Mouse (Mus musculus) neutrophil, adult 5-6 weeks (primary cell): ENCODE measurements around the gene Cacna1e. TPM values are rescaled to one million over a fixed set of nuclear protein-coding genes. Genes with fewer than 3 reads are reported as not detected.

Experiments
- ATAC-seq: fragments of 151-379, 151-347 bp; 2 replicates; pipeline ENCODE4 v1.8.0; 2017; ENCODE audit warnings: mild to moderate bottlenecking, moderate TSS enrichment; ENCODE audit not compliant: insufficient number of reproducible peaks, poor library complexity, low FRiP score, severe bottlenecking; ENCODE audit errors: extremely low read depth
- total RNA-seq: library from RNA; stranded (forward); fragments of 200-1000 nt; gene quantifications from 2 replicates; pipeline ENCODE4 v1.2.3, GENCODE M21; 2017

The Cacna1e gene
- total RNA-seq, 1 experiment from 2014 or later: 24.9 TPM

DNA sequence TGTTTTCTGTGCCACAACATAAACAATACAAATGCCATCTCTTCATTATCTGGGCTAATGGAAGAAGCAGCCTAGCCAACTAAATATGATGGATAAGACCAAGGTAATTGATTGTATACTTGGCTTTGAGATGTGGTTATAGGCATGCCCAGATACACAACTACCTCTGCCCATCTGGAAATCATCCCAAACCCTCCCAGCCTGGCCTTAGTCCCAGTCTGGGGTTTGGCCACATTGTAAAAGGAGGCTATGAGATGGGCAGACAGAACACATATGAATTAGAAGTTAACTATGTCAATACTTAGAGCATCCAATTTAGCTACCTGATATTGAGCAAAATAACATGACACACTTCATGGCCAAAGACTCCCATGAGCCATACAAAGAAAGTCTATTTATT is 220.6 kb downstream of the Cacna1e start:
- ATAC-seq: no peak

DNA sequence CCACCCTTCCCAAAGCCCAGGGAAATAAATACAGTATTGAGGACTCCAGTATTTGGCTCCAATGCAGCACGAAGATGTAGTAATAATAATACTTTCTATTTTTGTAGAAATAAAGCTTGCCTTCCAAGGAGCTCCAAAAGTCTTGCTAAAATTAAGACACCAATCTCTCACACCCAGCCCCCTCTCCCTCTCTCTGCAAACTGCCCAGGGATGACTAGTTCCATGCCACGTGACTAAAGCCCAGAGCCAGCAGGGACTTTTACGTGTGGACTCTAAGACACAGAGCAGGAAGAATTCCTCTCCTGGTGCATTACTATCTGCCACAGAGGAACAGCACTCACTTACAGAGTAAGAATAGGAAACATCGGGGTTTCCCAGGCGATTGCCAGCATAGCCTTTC is 222.3 kb downstream of the Cacna1e start:
- ATAC-seq: no peak

DNA sequence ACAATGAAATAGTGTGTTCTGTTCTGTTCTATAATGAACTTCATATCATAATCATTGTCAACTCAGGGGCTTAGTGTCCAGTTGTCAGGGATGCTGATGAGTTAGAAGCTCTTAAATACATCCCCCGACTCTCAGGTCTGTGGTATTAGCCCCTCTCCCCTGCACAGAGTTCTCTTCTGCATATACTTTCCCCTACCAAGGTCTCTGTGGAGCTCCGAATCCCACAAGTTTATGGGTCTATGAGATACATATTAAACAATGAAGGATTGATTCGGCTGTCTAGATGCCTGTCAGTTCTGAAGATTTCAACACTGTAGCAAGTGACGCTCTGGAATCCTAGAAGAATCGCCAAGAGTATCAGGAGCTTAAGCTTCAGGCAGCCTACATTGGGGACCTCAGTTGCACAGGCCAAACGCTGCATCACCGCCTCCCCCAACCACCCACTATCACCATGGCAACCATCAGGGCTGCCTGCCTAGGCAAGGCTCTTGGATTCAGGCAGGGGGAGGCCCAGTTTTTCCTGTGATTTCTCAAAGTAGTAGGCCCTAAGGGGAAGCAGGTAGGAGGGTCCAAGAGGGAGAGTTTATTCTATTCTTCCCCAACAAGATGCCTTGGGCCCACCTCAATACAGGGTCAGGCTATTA is 223.0 kb downstream of the Cacna1e start:
- ATAC-seq: no peak

DNA sequence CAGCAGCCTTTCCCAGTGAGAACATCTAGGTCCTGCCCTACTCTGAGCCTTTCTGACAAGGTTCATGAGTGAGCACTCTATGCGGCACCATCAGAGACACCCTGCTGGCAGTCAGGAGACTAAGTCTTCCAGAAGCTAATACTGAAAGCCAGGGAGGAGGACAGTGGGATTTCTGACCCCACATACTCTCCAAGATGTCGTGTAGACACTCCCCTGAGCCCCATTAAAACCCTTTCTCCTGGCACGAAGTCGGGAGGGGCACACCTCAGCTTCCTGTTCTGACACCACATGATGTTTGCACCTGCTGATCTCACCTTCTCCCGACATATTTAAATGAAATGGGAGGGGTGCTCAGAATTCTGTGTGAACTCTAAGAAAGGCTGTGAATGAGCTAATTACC is 226.9 kb downstream of the Cacna1e start:
- ATAC-seq: no peak

DNA sequence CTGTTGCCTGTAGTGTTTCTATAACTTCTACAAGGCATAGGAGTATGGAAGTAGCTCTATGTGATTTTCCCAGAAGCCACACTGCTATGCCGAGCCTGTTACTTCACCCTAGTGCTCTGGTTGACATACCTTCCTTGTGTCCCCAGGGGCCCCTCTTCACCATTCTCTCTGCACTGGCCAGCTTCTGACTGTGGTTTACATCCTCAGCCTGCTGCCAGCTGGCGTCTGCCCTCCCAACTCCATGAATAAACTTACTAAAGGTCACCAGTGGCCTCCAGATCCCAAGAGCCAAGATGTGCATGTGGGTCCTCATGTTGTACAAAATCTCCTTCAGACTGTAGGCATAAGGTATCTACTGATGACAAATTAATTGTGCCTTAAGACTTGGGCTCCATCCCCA is 230.3 kb downstream of the Cacna1e start:
- ATAC-seq: no peak

DNA sequence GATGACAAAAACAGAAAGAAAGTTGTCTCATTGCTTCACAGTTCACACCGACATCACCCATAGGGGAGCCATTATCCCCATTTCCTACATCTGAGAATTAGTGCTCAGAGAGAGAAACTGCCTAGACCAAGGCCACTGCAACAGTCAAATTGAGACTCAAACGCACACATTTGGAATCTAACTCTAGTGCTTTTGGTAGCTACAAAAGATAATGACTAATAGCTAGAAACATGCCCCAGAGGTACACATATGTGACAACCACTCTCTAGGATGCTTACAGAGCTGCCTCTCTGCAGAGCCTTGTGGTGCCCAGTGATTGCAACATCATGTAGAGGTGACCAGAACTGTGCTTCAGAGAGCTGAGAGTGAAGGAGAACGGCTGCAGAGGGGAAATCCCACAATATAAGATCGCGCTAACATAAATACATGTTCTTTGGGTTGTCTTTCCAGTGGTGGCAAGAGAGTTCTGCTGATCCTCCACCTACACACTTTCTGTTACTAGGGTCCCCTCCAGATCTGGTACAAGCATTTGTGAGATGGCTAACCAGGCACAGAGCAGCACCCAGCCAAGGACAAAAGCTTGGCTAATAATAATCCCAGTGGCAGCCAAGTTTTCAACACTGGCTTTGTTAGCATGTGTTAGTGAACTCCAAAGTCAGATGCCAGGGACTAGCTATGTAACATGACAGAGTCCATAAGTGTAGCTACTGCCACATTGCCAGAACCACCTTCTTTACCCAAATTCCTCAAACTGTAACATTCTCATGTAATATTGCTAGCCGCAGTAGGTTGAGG is 237.9 kb downstream of the Cacna1e start:
- ATAC-seq: no peak

DNA sequence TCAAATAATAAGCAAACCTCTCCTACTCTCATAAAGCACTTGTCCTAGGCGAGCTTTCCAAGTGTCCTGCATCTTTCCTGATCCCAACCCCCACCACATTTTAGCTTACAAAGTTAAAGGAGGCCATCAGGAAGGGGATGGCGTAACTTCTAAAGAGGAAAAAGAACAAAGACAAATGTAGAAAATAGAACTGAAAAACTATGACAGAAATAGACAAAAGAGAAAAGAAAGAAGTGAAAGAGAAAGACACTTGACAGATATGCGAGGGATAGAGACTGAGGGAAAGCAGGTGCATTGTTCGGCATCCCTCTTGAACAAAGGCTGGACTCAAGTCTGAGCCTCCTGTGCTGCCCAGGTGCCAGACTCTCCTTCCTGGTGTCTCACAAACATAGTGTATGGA is 246.5 kb downstream of the Cacna1e start:
- no peak for ATAC-seq

DNA sequence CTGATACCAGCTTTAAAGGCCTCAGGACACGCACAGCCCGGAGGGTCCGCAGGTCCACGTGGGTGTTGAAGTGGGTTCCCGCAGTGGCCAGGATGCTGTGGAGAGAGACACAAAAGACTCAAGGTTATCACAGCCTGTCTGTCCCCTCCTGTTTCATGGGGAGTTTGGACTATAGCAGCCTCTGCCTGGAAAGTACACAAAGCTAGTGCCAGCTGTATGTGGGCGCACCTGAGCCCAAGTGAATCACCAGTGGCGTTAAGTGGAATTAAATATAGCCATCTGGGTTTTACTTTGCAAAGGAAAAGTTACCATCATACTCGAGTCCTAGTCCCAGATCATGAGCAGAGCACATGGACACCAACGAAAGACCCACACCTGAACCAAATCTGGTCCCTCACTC is 248.5 kb downstream of the Cacna1e start:
- no peak for ATAC-seq

DNA sequence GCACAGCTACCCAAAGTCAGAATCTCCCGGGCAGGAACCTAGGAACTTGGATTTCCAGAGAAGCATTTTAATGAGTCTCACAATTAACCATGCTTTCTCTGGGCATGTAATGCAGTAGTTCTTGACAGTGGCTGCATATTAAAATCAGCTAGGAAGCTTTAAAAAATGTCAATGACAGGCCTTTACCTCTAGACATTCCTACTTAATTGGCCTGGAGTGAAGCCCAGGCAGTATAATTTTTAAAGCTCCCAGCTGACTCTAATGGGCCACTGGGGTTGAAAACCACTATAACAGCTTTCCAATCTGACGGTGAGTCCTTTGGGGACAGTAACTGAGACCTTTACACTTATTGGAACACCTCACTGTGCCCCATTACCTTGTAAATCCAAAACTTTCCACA is 251.4 kb downstream of the Cacna1e start:
- ATAC-seq: no peak

DNA sequence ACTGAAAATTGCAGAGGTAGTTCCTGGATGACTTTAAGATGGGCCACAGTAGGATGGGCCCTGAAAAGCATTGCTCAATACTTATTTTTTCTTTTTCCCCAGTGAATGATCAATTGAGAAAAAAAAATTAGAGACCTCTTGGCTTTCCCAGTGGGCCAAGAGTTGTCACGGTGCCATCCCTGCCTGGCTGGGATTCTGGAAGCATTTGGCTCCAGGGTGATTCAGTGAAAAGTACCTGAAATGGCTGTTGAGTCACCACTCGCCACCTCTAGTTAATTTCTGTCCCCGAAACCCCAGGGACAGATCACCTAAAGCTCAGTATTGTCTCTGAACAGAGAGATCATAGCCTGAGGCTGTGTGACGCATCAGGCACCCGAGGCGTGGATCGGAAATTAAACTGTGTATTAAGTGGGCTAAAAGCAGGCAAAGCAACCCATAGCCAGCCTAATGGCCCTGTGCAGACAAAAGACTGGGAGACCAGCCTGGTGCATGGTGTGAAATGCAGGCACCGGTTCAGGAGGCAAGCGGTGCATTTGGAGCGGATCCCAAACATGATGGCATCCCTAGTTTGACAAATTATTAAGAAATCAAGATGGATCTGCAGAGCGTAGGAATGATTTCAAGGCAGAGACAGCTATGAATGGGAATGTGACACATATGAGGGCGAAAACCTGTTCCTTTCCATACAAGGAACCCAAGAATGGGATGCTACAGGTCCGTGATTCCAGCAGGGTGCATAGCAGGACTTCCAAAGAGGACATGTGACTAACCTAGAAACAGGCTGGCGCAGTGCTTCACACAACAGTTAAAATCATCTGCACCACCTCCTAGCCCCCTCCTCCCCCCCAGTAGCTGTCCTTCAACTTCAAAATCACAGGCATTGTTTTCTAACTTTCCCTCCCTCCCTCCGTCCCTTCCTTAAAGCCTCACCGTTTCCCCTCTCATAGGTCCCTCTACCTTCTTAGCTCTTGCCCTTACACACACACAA is 261.3 kb downstream of the Cacna1e start:
- no peak for ATAC-seq

DNA sequence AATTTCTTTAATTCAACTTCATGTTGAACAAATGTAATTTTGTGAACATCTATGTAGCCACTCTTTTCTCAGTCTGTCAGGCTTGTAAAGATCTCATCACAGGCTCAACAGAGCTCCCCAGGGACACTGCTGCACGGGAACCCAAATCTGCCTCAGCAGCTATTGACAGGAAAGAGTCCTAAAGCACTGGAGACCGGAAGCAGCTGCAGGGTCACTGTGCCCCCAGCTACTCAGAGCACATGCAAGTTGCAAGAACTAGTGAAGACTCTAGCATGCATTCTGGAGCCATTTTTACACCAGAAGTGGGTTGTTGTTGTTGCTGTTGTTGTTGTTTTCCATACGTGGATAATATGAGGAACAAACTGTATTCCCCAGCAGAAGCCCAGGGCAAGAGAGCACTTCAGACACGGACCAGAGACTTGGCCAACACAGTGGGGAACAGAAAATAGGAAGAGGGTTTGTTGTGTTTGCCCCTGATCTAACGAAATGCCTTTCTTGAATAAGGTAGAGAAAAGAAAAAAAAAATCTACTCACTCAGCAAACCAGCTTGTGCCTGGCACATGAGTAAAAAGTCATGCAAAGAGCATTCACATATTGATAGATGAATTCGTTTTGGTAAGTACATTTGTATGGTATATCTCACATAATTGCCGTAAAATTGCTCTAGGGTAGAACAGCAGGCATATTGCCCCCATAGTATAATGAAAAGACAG is 266.4 kb downstream of the Cacna1e start:
- ATAC-seq: 0 out of 2 replicates have a peak, but pooled peaks have one; percentile 41

DNA sequence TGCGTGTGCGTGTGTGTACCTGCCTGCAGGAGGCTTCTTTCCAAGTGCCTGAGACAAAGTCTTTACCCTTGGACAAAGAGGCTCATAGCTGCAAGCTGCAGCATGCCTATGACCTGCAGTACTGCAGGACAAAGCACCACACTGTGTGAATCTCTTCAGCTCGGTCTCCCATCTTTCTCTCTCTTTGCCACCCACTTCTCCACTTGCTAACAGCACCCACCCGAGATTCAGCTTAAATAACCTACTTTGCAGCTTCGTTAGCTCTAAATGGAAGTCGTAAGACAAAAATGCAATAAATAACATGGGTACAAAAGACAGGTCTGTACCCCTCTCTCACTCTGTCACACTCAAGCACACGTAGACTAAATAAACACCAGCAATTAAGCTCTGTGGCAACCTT is 268.5 kb downstream of the Cacna1e start:
- no peak for ATAC-seq

DNA sequence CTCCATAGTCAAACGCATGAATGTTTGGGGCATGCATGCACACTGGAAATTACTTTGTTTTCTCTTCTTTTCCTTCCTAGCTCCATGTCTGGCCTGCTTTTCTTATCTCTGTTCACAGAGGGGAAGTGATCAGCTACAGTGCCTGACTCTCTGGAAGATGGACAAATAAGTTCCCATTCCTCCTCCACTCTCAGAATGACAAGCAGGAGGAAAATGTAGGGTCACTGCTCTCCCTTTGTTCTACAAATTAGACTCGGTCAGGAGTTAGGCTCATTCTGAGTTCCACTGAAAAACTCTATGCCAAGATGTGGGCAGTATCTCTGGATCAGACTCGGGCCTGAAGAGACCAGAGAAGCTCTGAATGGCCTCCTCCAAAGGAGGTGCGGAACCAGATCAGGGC is 275.8 kb downstream of the Cacna1e start:
- ATAC-seq: no peak

DNA sequence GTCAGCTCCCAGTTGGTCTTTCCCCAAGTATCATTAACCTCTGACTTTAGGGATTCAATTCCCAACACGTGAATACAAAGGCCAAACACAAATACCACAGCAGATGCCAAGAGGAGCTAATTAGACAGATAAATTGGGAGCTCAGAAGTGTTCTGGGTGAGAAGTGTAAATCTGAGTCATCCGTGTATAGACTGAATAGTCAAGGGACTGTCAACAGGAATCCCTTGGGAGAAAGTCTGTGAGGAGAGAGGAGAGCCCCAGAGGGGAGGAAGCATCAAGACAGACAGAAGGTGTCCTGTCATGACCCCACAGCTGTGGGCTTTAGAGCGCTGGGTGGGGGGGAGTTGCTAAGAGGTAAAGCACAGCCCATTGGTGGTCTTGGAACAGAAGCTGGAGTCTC is 276.9 kb downstream of the Cacna1e start:
- ATAC-seq: no peak

DNA sequence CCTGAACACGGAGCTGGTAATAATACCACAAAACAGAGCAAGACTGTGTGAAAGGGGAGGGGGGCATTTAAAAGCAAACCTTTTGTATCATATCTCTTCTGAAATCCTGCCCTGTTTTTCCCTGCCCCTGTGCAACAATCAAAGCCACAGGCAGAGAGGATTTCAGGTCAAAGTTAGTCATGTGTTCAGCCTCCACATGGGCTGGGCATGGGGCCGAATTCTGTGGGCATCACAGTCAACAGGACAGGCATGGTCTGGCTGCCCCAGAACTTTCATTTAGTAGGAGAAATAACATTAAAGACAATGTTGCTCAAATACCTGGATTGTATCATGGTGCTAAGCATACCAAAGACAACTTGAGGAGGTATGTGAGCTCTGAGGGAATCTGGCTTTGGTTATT is 278.7 kb downstream of the Cacna1e start:
- no peak for ATAC-seq

DNA sequence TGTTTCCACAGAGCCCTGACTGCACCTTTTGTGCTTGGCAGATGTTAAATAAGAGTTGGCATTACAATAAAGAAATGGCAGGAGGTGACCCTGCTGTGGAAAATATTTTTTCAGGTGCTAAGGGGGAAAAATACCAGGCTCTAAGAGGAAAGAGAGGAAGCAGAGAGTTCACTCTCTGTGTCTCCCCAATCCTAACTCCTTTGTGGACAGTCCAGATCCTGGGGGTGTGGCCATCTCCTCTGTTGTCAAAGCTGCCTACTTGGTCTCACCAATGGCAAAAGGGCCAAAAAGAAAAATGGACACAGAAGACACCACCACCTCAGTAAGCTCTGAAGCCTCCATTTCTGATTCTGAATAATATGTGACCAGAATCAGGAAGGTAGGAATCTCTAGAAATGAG is 280.5 kb downstream of the Cacna1e start:
- no peak for ATAC-seq

DNA sequence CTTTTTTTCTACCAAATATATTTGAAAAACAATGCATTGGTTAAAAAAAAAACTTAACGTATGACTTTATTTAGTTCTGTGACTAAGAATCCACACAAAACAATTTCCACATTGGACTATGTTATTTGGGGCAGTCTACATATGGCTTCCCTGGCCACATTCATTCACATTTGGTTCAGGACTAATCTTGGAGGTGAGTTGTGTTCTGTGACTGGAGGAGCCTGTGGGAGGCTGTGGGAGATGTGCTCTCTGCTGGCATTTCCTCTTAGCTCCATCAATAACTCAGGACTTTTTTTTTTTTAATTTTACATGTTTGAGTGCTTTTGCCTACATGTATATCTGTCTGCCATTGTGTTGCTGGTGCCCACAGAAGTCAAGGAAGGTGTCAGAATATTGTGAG is 281.8 kb downstream of the Cacna1e start:
- ATAC-seq: no peak

DNA sequence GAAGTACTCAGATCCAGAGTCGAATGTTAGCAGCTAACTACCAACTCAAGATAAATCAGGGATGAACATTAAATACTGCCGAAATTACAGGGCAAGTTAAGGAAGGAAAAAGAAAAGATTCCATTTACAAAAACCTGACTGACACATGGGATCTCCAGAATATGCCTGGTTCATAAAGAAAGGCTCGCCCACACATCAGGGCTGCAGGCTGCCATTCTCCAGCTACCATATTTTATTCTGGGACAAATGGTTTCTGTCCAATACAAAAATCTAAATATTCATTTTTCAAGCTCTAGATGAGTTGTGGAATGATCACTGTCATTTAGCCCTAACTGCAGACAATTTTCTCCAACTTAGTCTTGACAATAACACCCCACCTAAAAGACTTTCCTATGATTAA is 301.8 kb downstream of the Cacna1e start:
- no peak for ATAC-seq

DNA sequence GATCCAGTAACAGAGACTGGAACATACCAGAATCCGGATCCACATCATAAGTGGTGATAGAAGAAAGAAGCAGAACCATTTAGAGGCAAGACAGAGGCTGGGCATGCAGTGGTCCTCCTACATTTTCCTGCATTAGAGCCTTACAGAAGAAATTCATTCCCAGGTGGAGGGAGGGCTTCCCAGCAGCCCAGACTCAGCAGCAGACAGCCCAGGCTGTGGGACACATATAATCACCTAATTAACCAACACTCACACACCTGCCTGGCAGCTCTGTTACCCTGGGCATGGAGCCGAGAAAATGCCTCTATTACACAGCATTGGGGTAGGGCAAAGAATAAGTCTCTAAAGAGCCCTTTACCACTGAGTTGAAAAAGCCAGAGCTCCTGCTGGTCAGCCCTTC is 304.4 kb downstream of the Cacna1e start:
- no peak for ATAC-seq
